Mouse (Mus musculus) kidney, adult 2 months (tissue): ENCODE measurements around the gene 3110021N24Rik. TPM values are rescaled to one million over a fixed set of nuclear protein-coding genes. Genes with fewer than 3 reads are reported as not detected.

Source experiments
- DNase-seq: peaks from one replicate; pipeline ENCODE4 v3.0.0; 2021
- H3K27ac ChIP-seq: fragments of 200-500 bp; 2 replicates; pipeline ENCODE4 v1.5.1; 2012; ENCODE audit warnings: low read depth, low read length, control low read depth, inconsistent platforms; ENCODE audit not compliant: insufficient read depth
- H3K27me3 ChIP-seq: fragments of 200-500 bp; replicated peaks from 2 replicates; pipeline ENCODE4 v1.6.1; 2012; ENCODE audit warnings: mild to moderate bottlenecking, moderate library complexity, low read length, inconsistent platforms; ENCODE audit not compliant: control insufficient read depth, insufficient read depth
- H3K36me3 ChIP-seq: fragments of 200-500 bp; 2 replicates; pipeline ENCODE4 v1.6.1; 2012; ENCODE audit warnings: mild to moderate bottlenecking, moderate library complexity, low read length, inconsistent platforms; ENCODE audit not compliant: control insufficient read depth, insufficient read depth
- H3K4me1 ChIP-seq: fragments of 200-500 bp; 2 replicates; pipeline ENCODE4 v1.6.1; 2011; ENCODE audit warnings: low read length; ENCODE audit not compliant: control insufficient read depth, insufficient read depth
- H3K4me3 ChIP-seq: fragments of 200-500 bp; 2 replicates; pipeline ENCODE4 v1.5.1; 2011; ENCODE audit warnings: mild to moderate bottlenecking, low read depth, low read length, control low read depth; ENCODE audit not compliant: insufficient read depth
- CTCF ChIP-seq: fragments of 200-500 bp; conservative IDR thresholded peaks from 2 replicates; pipeline ENCODE4 v1.5.1; 2011; ENCODE audit warnings: low read depth, mild to moderate bottlenecking, control low read depth, low read length, moderate library complexity, mixed read lengths; ENCODE audit not compliant: insufficient read depth, insufficient read length
- POLR2A ChIP-seq: fragments of 200-500 bp; IDR thresholded peaks from one replicate; pipeline ENCODE4 v1.6.1; 2011; ENCODE audit warnings: low read depth, low read length, control low read depth
- whole genome bisulfite sequencing: fragments of 180-500 bp; shearing (Covaris S2); methylation state at CpG from one replicate; pipeline ENCODE4 v1.1.7; 2018; 5-methylcytosine and 5-hydroxymethylcytosine counted together
- polyA plus RNA-seq: library from polyadenylated mRNA; depleted of rRNA; stranded (reverse); fragments of >200 nt; gene quantifications from 2 replicates; pipeline ENCODE4 v1.2.3, GENCODE M21; 2012

Gene 3110021N24Rik
- polyA plus RNA-seq, 1 experiment, result 0.05 TPM

- no peaks in the 10 kb centered on the region for H3K4me1 ChIP-seq
- no peak overlapping the region for H3K4me3 ChIP-seq
- no peak overlapping the region for H3K27ac ChIP-seq
- no peaks in the 10 kb centered on the region for H3K36me3 ChIP-seq
- no peak for TF ChIP-seq POLR2A
- no peak for TF ChIP-seq CTCF
- WGBS, result 59% methylated on average over 1 of the region's 1 CpGs
- no peaks in the 10 kb centered on the region for H3K27me3 ChIP-seq
- DNase-seq, result no peak
Observed at GRCm38 (mm10) chr4:108793941-108794340, 74.5 kb downstream of the 3110021N24Rik start.

GRCm38 (mm10) chr4:108796701-108797100, 77.3 kb downstream of the 3110021N24Rik start:
- DNase-seq, result peak; percentile 58

GRCm38 (mm10) chr4:108798083-108798830, 78.8 kb downstream of the 3110021N24Rik start:
- peak; percentile 79 for DNase-seq
- H3K27me3 ChIP-seq, result no peaks in the 10 kb centered on the region
- WGBS, result 49% methylated on average over 2 of the region's 2 CpGs
- no peak overlapping the region for H3K4me3 ChIP-seq
- no peaks in the 10 kb centered on the region for H3K4me1 ChIP-seq
- TF ChIP-seq POLR2A, result no peak
- TF ChIP-seq CTCF, result peak; percentile 76
- H3K27ac ChIP-seq, result no peak overlapping the region
- H3K36me3 ChIP-seq, result no peaks in the 10 kb centered on the region

More at GRCm38 (mm10) chr4:108796701-108797100, 77.3 kb downstream of the 3110021N24Rik start:
- Histone ChIP-seq H3K27me3 (no peaks in the 10 kb centered on the region), H3K27ac (peak overlapping the region; percentile 59; the same call in 1 of the 2 replicates), H3K4me1 (no peaks in the 10 kb centered on the region), H3K4me3 (no peak overlapping the region), H3K36me3 (no peaks in the 10 kb centered on the region)
- WGBS, result 39% methylated on average over 4 of the region's 4 CpGs
- TF ChIP-seq CTCF, result no peak
- no peak for TF ChIP-seq POLR2A

DNA sequence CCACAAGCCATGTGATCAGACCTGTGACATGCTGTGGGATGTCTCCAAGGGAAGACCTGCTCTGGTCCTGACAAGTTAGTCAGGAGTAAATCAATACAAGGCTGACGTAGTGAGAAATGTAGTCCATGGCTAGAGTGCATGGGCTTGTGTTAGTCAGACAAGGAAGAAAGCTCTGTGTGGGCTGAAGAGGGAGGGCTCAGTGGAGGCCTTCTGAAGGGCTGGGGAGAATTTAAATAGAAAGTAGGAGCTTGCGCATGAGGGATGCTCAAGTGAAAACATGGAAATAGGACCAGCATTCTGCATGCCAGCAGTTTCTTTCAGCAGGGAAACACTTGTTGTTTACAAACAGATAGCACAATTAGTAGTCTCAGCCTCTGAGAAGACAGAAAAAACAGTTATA, 84.1 kb downstream of the 3110021N24Rik start:
- no peak for TF ChIP-seq POLR2A
- no peak for TF ChIP-seq CTCF
- Histone ChIP-seq H3K4me1 (no peaks in the 10 kb centered on the region), H3K27ac (no peak overlapping the region), H3K4me3 (no peak overlapping the region), H3K36me3 (no peaks in the 10 kb centered on the region), H3K27me3 (no peaks in the 10 kb centered on the region)
- WGBS, result 90% methylated on average over 2 of the region's 2 CpGs
- DNase-seq, result no peak

GRCm38 (mm10) chr4:108811142-108811541, 91.7 kb downstream of the 3110021N24Rik start:
- Histone ChIP-seq H3K36me3 (no peaks in the 10 kb centered on the region; the same call in 1 of the 2 replicates), H3K4me3 (no peak overlapping the region), H3K27ac (no peak overlapping the region), H3K4me1 (no peaks in the 10 kb centered on the region), H3K27me3 (no peaks in the 10 kb centered on the region)
- no peak for TF ChIP-seq CTCF
- TF ChIP-seq POLR2A, result no peak
- 64% methylated on average over 4 of the region's 4 CpGs for WGBS
- DNase-seq, result no peak

DNA sequence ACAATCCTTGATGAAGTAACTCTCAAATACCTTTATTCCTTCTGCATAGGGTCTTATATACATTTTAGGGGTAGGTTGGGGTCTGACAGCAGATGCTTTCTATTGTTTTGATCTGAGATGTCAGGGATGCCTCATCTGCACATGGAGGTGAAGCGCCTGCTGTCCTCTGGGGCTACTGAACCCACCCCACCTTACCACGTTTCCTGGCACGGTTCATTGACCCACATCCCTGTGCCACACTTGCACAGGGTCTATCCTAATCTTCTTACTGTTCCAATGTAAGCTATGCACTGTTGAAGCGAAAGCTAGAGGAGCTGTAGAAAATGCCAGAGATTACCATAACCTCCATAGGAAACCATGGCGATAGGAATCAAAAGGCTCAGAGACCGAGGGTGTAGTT, 92.1 kb downstream of the 3110021N24Rik start:
- no peak for DNase-seq
- no peak overlapping the region for H3K4me3 ChIP-seq
- WGBS, result 63% methylated on average over 6 of the region's 6 CpGs
- no peaks in the 10 kb centered on the region for H3K4me1 ChIP-seq
- TF ChIP-seq CTCF (no peak), POLR2A (no peak)
- H3K27ac ChIP-seq, result no peak overlapping the region
- H3K36me3 ChIP-seq, result no peaks in the 10 kb centered on the region; the same call in 1 of the 2 replicates
- no peaks in the 10 kb centered on the region for H3K27me3 ChIP-seq

GRCm38 (mm10) chr4:108825677-108826076, 106.2 kb downstream of the 3110021N24Rik start:
- H3K27ac ChIP-seq, result no peak overlapping the region
- peaks cover 8% of the 10 kb centered on the region for H3K36me3 ChIP-seq
- TF ChIP-seq POLR2A (no peak), CTCF (no peak)
- DNase-seq, result no peak
- H3K4me3 ChIP-seq, result no peak overlapping the region
- no peaks in the 10 kb centered on the region for H3K27me3 ChIP-seq
- WGBS, result 89% methylated on average over 3 of the region's 3 CpGs
- H3K4me1 ChIP-seq, result no peaks in the 10 kb centered on the region
